Mouse (Mus musculus): ENCODE measurements around the gene 4930469K13Rik.

The 4930469K13Rik gene

GRCm38 (mm10) chr11:34079542-34080464, 18.6 kb downstream of the 4930469K13Rik start:
- no peak for DNase-seq (ENCODE audit: low read depth, low spot score)

GRCm38 (mm10) chr11:34078581-34078980, 19.8 kb downstream of the 4930469K13Rik start:
- no peak for DNase-seq (ENCODE audit: low read depth, low spot score)

GRCm38 (mm10) chr11:34077870-34078269, 20.5 kb downstream of the 4930469K13Rik start:
- DNase-seq (ENCODE audit: low read depth, low spot score): no peak

- peak; percentile 53 for DNase-seq (ENCODE audit: low read depth, low spot score)
These were observed 24.6 kb downstream of the 4930469K13Rik start for GRCm38 (mm10) chr11:34073776-34074175.

GRCm38 (mm10) chr11:34072309-34072708, 26.0 kb downstream of the 4930469K13Rik start:
- DNase-seq (ENCODE audit: low read depth, low spot score): no peak

- DNase-seq (ENCODE audit: low read depth, low spot score): no peak
These were observed 27.8 kb downstream of the 4930469K13Rik start for GRCm38 (mm10) chr11:34070596-34070995.

GRCm38 (mm10) chr11:34063702-34064485, 34.5 kb downstream of the 4930469K13Rik start:
- DNase-seq (ENCODE audit: low read depth, low spot score): no peak

GRCm38 (mm10) chr11:34063257-34063656, 35.1 kb downstream of the 4930469K13Rik start:
- no peak for DNase-seq (ENCODE audit: low read depth, low spot score)

- DNase-seq (ENCODE audit: low read depth, low spot score): no peak
These were observed 36.6 kb downstream of the 4930469K13Rik start for GRCm38 (mm10) chr11:34061740-34062139.

- DNase-seq (ENCODE audit: low read depth, low spot score): no peak
These were observed 39.4 kb downstream of the 4930469K13Rik start for GRCm38 (mm10) chr11:34058960-34059359.

GRCm38 (mm10) chr11:34058332-34058731, 40.0 kb downstream of the 4930469K13Rik start:
- no peak for DNase-seq (ENCODE audit: low read depth, low spot score)

- no peak for DNase-seq (ENCODE audit: low read depth, low spot score)
These were observed 41.6 kb downstream of the 4930469K13Rik start for GRCm38 (mm10) chr11:34056715-34057114.

GRCm38 (mm10) chr11:34054031-34054727, 44.2 kb downstream of the 4930469K13Rik start:
- DNase-seq (ENCODE audit: low read depth, low spot score): no peak

GRCm38 (mm10) chr11:34053031-34053818, 45.1 kb downstream of the 4930469K13Rik start:
- no peak for DNase-seq (ENCODE audit: low read depth, low spot score)

GRCm38 (mm10) chr11:34050643-34051042, 47.7 kb downstream of the 4930469K13Rik start:
- no peak for DNase-seq (ENCODE audit: low read depth, low spot score)

- no peak for DNase-seq (ENCODE audit: low read depth, low spot score)
These were observed 48.3 kb downstream of the 4930469K13Rik start for GRCm38 (mm10) chr11:34050063-34050462.

GRCm38 (mm10) chr11:34049125-34049379, 49.3 kb downstream of the 4930469K13Rik start:
- DNase-seq (ENCODE audit: low read depth, low spot score): no peak

GRCm38 (mm10) chr11:34048375-34049124, 49.8 kb downstream of the 4930469K13Rik start:
- no peak for DNase-seq (ENCODE audit: low read depth, low spot score)

GRCm38 (mm10) chr11:34047542-34047937, 50.8 kb downstream of the 4930469K13Rik start:
- no peak for DNase-seq (ENCODE audit: low read depth, low spot score)

GRCm38 (mm10) chr11:34046767-34047541, 51.4 kb downstream of the 4930469K13Rik start, which contains the start of gene Lcp2:
Gene Lcp2, plus strand, starts transcription at chr11:34046920.
- no peak for DNase-seq (ENCODE audit: low read depth, low spot score)
